Mouse (Mus musculus): ENCODE data around the gene Gm47959.

GRCm38 (mm10) chr1:82991062-82991461 lies 9.3 kb upstream of the Gm47959 start:
- TF ChIP-seq CTCF (IDR thresholded peaks at IDR 0.05 in 2 of 3, conservative IDR thresholded peaks at IDR 0.05 in 1 of 3; ENCODE audit: control insufficient read depth in 1 of 3, insufficient read depth in 1 of 3, low read depth in 2 of 3, low read length in 3 of 3, poor library complexity in 1 of 3, severe bottlenecking in 1 of 3), result no peak
- no peak for TF ChIP-seq MEF2A (IDR thresholded peaks at IDR 0.05; ENCODE audit: extremely low read depth, insufficient replicate concordance, low read depth, low read length, poor library complexity, severe bottlenecking)
- TF ChIP-seq EP300 (IDR thresholded peaks at IDR 0.05; ENCODE audit: low read depth in 1 of 2, low read length in 2 of 2), result no peak
- no peak for TF ChIP-seq POLR2A (IDR thresholded peaks at IDR 0.05; ENCODE audit: control insufficient read depth in 1 of 2, insufficient read depth in 1 of 2, low read depth in 1 of 2, low read length in 2 of 2, poor library complexity in 1 of 2)
- TF ChIP-seq MAFK (IDR thresholded peaks at IDR 0.05; ENCODE audit: borderline replicate concordance, low read depth, low read length), result no peak
- TF ChIP-seq SMC3 (IDR thresholded peaks at IDR 0.05; ENCODE audit: low read depth, low read length), result no peak
- no peak for TF ChIP-seq GATA1 (IDR thresholded peaks at IDR 0.05; ENCODE audit: low read depth, low read length)

Data from MEL (cell line).